Mouse (Mus musculus): Measurements from ENCODE around the gene Ppp1r9a. TPM values are rescaled to one million over a fixed set of nuclear protein-coding genes. Genes with fewer than 3 reads are reported as not detected.
A peak's percentile ranks its signal among the peaks of the same experiment; 100 is the strongest.

Ppp1r9a gene
- polyA plus RNA-seq, 2 experiments: 18.9 to 33.8 TPM

DNA sequence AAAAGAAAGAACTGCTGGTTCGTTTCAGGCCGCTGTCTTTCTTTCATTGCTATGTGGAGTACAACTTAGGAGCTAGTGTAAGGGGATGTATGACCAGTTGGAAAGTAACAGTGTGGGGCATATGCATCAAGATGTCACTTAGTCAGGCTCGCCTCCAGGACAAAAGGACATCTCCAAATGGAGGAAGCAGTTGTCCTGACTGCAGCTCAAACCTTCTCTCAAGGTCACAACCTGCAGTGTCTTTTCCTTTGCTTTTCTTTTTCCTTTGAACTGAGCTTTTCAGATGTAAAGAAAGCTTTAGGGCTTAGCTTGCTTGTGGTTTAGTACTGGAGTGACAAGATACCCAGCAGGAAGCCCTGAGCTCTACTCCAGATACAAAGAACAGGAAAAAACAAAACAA is 77.4 kb downstream of the Ppp1r9a start:
- no peak overlapping the region for H3K4me3 ChIP-seq (replicated peaks; ENCODE audit: low read length)
- no peak overlapping the region for H3K27ac ChIP-seq (replicated peaks; ENCODE audit: low read depth, low read length)
- no peak for DNase-seq (ENCODE audit: low spot score)
- TF ChIP-seq POLR2A (IDR thresholded peaks at IDR 0.05; ENCODE audit: borderline replicate concordance, extremely low read depth, insufficient read depth, insufficient read length): no peak
- H3K4me2 ChIP-seq (replicated peaks; ENCODE audit: low read depth, low read length, severe bottlenecking): no peak overlapping the region
- H3K9ac ChIP-seq (ENCODE audit: low read depth, low read length, severe bottlenecking): no peak overlapping the region
- 0 out of 2 replicates have a peak, but pooled peaks cover 3% of the 10 kb centered on the region for H3K4me1 ChIP-seq (ENCODE audit: control insufficient read depth, insufficient read depth, low read length)
- no peaks in the 10 kb centered on the region for H3K9me3 ChIP-seq (ENCODE audit: control insufficient read depth, low read length)
- H3K36me3 ChIP-seq (ENCODE audit: control insufficient read depth, insufficient read depth, low read length): no peaks in the 10 kb centered on the region
- H3K27me3 ChIP-seq (ENCODE audit: control insufficient read depth, insufficient read depth, low read length): no peaks in the 10 kb centered on the region
- ATAC-seq (ENCODE audit: low FRiP score, low read depth): no peak
- 73% methylated on average over 3 of the region's 3 CpGs for WGBS

DNA sequence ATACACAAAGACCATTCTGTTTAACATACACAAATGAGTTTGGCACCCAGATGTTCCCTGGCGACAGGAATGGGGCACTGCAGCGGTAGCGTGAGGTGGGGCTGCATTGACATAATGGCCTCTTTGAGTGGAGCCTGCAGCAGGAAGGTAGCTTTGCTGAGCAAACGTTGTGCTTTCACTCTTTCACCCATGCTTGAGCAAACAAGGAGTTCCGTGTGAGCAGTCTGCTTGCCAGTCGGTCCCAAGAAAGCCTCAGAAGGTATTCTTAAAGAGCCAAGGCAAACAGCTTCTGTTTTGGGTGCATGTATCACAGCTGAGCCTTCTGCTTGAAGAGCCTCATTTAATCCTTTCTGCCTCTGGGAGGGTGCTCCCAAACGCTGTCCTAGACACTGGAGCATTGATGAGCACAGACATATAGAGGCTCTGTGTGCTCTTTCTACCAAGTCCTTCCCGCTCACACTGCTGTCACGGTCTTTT is 80.0 kb downstream of the Ppp1r9a start:
- H3K27me3 ChIP-seq (ENCODE audit: control insufficient read depth, insufficient read depth, low read length): no peaks in the 10 kb centered on the region
- H3K9me3 ChIP-seq (ENCODE audit: control insufficient read depth, low read length): no peaks in the 10 kb centered on the region
- H3K4me2 ChIP-seq (replicated peaks; ENCODE audit: low read depth, low read length, severe bottlenecking): no peak overlapping the region
- H3K27ac ChIP-seq (replicated peaks; ENCODE audit: low read depth, low read length): peak overlapping the region; percentile 52; the same call in 1 of the 2 replicates
- no peak overlapping the region for H3K9ac ChIP-seq (ENCODE audit: low read depth, low read length, severe bottlenecking)
- 0 out of 2 replicates have a peak, but pooled peaks cover 5% of the 10 kb centered on the region for H3K4me1 ChIP-seq (ENCODE audit: control insufficient read depth, insufficient read depth, low read length)
- DNase-seq (ENCODE audit: low spot score) (peak; percentile 45), ATAC-seq (ENCODE audit: low FRiP score, low read depth) (peak; percentile 57; the same call in 1 of the 2 replicates)
- H3K36me3 ChIP-seq (ENCODE audit: control insufficient read depth, insufficient read depth, low read length): no peaks in the 10 kb centered on the region
- no peak for TF ChIP-seq POLR2A (IDR thresholded peaks at IDR 0.05; ENCODE audit: borderline replicate concordance, extremely low read depth, insufficient read depth, insufficient read length)
- no peak overlapping the region for H3K4me3 ChIP-seq (replicated peaks; ENCODE audit: low read length)
- 55% methylated on average over 9 of the region's 9 CpGs for WGBS

DNA sequence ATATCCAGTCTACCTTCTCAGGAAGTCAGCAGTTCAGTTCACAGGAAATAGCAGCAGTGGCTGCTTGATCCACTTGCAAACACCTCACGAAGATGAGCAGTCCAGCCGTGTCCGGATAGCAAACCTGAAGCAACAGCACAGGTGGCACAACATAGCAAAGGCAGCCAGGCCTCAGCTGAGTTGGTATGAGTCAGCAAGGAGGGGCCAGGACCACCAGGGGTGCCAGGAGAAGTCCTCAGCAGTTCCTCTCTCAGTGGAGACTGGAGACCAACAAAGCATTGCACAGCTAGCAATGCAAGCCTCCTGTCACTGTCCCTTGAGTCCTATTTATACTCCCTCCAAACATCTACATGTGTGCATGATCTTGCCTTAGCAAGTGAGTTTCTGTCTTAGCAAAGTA is 83.0 kb downstream of the Ppp1r9a start:
- no peaks in the 10 kb centered on the region for H3K27me3 ChIP-seq (ENCODE audit: control insufficient read depth, insufficient read depth, low read length)
- 0 out of 2 replicates have a peak, but pooled peaks cover 5% of the 10 kb centered on the region for H3K4me1 ChIP-seq (ENCODE audit: control insufficient read depth, insufficient read depth, low read length)
- H3K9ac ChIP-seq (ENCODE audit: low read depth, low read length, severe bottlenecking): no peak overlapping the region
- H3K36me3 ChIP-seq (ENCODE audit: control insufficient read depth, insufficient read depth, low read length): no peaks in the 10 kb centered on the region
- ATAC-seq (ENCODE audit: low FRiP score, low read depth): no peak
- no peak overlapping the region for H3K4me3 ChIP-seq (replicated peaks; ENCODE audit: low read length)
- TF ChIP-seq POLR2A (IDR thresholded peaks at IDR 0.05; ENCODE audit: borderline replicate concordance, extremely low read depth, insufficient read depth, insufficient read length): no peak
- 77% methylated on average over 3 of the region's 3 CpGs for WGBS
- H3K4me2 ChIP-seq (replicated peaks; ENCODE audit: low read depth, low read length, severe bottlenecking): no peak overlapping the region
- no peak overlapping the region for H3K27ac ChIP-seq (replicated peaks; ENCODE audit: low read depth, low read length)
- H3K9me3 ChIP-seq (ENCODE audit: control insufficient read depth, low read length): no peaks in the 10 kb centered on the region
- DNase-seq (ENCODE audit: low spot score): no peak

DNA sequence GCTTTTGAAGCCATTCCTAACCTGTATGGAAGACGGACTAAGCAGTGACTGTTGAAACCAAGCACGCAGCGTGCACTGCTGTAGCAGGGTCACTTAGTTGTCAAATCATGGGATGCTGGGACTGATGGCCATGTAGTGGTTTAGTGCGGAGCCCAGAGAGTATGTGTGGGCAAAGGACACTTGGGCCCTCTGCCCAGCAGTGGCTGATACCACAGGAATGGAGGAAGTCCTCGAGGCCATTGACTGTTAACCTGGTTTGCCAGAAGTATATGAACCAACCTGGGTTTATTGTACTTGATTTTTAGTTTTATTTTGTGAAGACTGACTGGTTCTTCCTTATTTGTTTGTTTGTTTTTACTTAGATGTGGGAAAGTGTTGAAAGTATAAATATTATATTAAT is 84.4 kb downstream of the Ppp1r9a start:
- 93% methylated on average over 5 of the region's 5 CpGs for WGBS
- no peak overlapping the region for H3K9ac ChIP-seq (ENCODE audit: low read depth, low read length, severe bottlenecking)
- 0 out of 2 replicates have a peak, but pooled peaks cover 5% of the 10 kb centered on the region for H3K4me1 ChIP-seq (ENCODE audit: control insufficient read depth, insufficient read depth, low read length)
- no peak overlapping the region for H3K27ac ChIP-seq (replicated peaks; ENCODE audit: low read depth, low read length)
- no peak for TF ChIP-seq POLR2A (IDR thresholded peaks at IDR 0.05; ENCODE audit: borderline replicate concordance, extremely low read depth, insufficient read depth, insufficient read length)
- no peaks in the 10 kb centered on the region for H3K9me3 ChIP-seq (ENCODE audit: control insufficient read depth, low read length)
- DNase-seq (ENCODE audit: low spot score) (no peak), ATAC-seq (ENCODE audit: low FRiP score, low read depth) (no peak)
- H3K36me3 ChIP-seq (ENCODE audit: control insufficient read depth, insufficient read depth, low read length): no peaks in the 10 kb centered on the region
- no peak overlapping the region for H3K4me3 ChIP-seq (replicated peaks; ENCODE audit: low read length)
- H3K4me2 ChIP-seq (replicated peaks; ENCODE audit: low read depth, low read length, severe bottlenecking): no peak overlapping the region
- H3K27me3 ChIP-seq (ENCODE audit: control insufficient read depth, insufficient read depth, low read length): no peaks in the 10 kb centered on the region

DNA sequence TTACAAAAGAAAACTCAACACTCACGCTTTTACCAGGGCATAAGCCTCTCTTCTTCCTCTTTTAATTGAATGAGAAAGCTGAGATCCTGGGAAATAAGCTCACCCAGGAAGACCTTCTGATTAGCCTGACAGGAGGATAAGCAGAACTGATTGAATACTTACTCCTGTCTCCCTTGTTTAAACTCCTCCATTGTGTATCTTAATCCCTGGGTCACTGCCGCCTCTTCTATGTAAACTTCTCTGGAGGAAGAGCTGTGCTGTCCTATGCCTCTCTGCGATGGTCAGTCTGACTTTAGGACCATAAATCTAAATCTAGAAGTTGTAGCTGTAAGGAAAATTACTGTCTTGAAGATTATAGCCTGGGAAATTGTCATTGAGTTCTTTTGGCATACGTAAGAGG is 86.0 kb downstream of the Ppp1r9a start:
- WGBS: 62% methylated on average over 4 of the region's 4 CpGs
- ATAC-seq (ENCODE audit: low FRiP score, low read depth): no peak
- no peak for TF ChIP-seq POLR2A (IDR thresholded peaks at IDR 0.05; ENCODE audit: borderline replicate concordance, extremely low read depth, insufficient read depth, insufficient read length)

More for the DNA sequence above, 86.0 kb downstream of the Ppp1r9a start:
- DNase-seq (ENCODE audit: low spot score): no peak
- H3K4me3 ChIP-seq (replicated peaks; ENCODE audit: low read length): no peak overlapping the region
- H3K9me3 ChIP-seq (ENCODE audit: control insufficient read depth, low read length): no peaks in the 10 kb centered on the region
- H3K27ac ChIP-seq (replicated peaks; ENCODE audit: low read depth, low read length): no peak overlapping the region
- H3K9ac ChIP-seq (ENCODE audit: low read depth, low read length, severe bottlenecking): no peak overlapping the region
- H3K4me1 ChIP-seq (ENCODE audit: control insufficient read depth, insufficient read depth, low read length): peaks cover 10% of the 10 kb centered on the region
- H3K27me3 ChIP-seq (ENCODE audit: control insufficient read depth, insufficient read depth, low read length): no peaks in the 10 kb centered on the region
- no peaks in the 10 kb centered on the region for H3K36me3 ChIP-seq (ENCODE audit: control insufficient read depth, insufficient read depth, low read length)
- no peak overlapping the region for H3K4me2 ChIP-seq (replicated peaks; ENCODE audit: low read depth, low read length, severe bottlenecking)
